Mouse (Mus musculus) hindbrain, postnatal 0 days (tissue): ENCODE data around the gene Mfsd14b. TPM values are rescaled to one million over a fixed set of nuclear protein-coding genes. Genes with fewer than 3 reads are reported as not detected.

Experiments
- ATAC-seq: fragments of 200-750 bp; cut with Nextera tagmentation; 2 replicates; pipeline ENCODE4 v1.8.0; 2017; ENCODE audit warnings: mild to moderate bottlenecking, moderate TSS enrichment, moderate library complexity
- DNase-seq: peaks from one replicate; pipeline ENCODE4 v3.0.0-alpha.2; 2015; ENCODE audit warnings: low spot score
- H3K27ac ChIP-seq: fragments of 300-500 bp; sonication (generic); 2 replicates; pipeline ENCODE4 v1.5.1; 2014; ENCODE audit warnings: mild to moderate bottlenecking
- H3K27me3 ChIP-seq: fragments of 300-500 bp; sonication (generic); 2 replicates; pipeline ENCODE4 v1.6.1; 2014; ENCODE audit warnings: low read length, mixed read lengths; ENCODE audit not compliant: insufficient read depth
- H3K36me3 ChIP-seq: fragments of 300-500 bp; sonication (generic); 2 replicates; pipeline ENCODE4 v1.6.1; 2014; ENCODE audit warnings: low read length, mixed read lengths; ENCODE audit not compliant: insufficient read depth
- H3K4me1 ChIP-seq: fragments of 300-500 bp; sonication (generic); 2 replicates; pipeline ENCODE4 v1.6.1; 2014; ENCODE audit warnings: antibody characterized with exemption, low read length, mixed read lengths; ENCODE audit not compliant: insufficient read depth
- H3K4me2 ChIP-seq: fragments of 300-500 bp; sonication (generic); 2 replicates; pipeline ENCODE4 v1.6.1; 2014; ENCODE audit warnings: low read depth, mild to moderate bottlenecking, low read length, moderate library complexity, mixed read lengths
- H3K4me3 ChIP-seq: fragments of 300-500 bp; sonication (generic); 2 replicates; pipeline ENCODE4 v1.5.1; 2014; ENCODE audit warnings: low read length
- H3K9ac ChIP-seq: fragments of 300-500 bp; sonication (generic); replicated peaks from 2 replicates; pipeline ENCODE4 v1.6.1; 2014; ENCODE audit warnings: mild to moderate bottlenecking, low read length, moderate library complexity, mixed read lengths
- H3K9me3 ChIP-seq: fragments of 300-500 bp; sonication (generic); 2 replicates; pipeline ENCODE4 v1.6.1; 2016; ENCODE audit warnings: low read length, mixed read lengths
- CTCF ChIP-seq: IDR thresholded peaks from 2 replicates; pipeline ENCODE4 v1.5.1; 2016; ENCODE audit warnings: antibody characterized with exemption, control low read depth, low read depth
- whole genome bisulfite sequencing: fragments of 180-500 bp; shearing (Covaris S2); extraction: QIAGEN DNeasy Blood & Tissue Kit; methylation state at CpG from one replicate; pipeline ENCODE4 v1.1.7; 2014; 5-methylcytosine and 5-hydroxymethylcytosine counted together
- polyA plus RNA-seq: library from polyadenylated mRNA; unstranded; fragments of >200 nt; fragmentation: Nextera tagmentation; extraction: Ambion mirVana; gene quantifications from 2 replicates; pipeline ENCODE4 v1.2.1, GENCODE M21; 2015
- total RNA-seq: library from RNA; depleted of rRNA; stranded (reverse); fragments of >200 nt; gene quantifications from 2 replicates; pipeline ENCODE4 v1.2.3, GENCODE M21; 2014; rRNA removed

Mfsd14b gene
- total RNA-seq (37.6 and 39.3 TPM in 2 replicates), polyA plus RNA-seq (21.4 and 22.4 TPM in 2 replicates)

DNA sequence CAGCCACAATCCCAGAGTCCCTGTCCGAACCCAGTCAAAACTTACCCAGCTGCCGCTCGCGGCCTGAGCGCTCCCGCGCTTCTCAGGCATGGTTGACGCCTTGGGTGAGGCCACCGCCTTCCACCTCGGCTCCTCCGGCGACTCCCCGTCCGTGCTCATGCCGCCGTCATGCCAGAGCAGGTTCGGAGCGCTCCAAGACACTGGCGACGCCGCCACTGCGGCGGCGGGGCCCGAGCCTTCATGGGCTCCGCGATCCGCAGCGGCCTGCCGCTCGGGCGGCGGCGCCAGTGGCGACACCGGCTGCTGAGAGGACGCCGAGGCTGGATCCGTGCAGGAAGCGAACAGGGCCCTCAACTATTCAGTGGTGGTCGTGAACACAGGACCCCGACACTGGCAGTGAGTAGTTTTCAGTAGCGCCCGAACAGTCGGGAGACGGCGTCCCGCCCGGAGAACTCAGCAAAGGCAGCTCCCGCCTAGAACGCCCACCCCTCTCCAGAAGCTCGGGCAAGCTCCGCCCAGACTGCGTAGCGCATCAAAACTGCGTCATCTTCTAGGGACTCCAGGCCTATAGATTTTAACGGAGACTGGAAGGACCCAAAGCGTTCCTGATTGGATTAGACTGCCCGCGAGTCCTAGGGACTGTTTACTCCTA is at the start of gene Mfsd14b:
Mfsd14b (minus strand) TSS at position 517 of the 652 bp plus-strand sequence.
- Histone ChIP-seq H3K36me3 (no peaks in the 10 kb centered on the region), H3K9ac (peak within 1 kb of the TSS; percentile 89), H3K4me3 (peak within 1 kb of the TSS; percentile 94), H3K27me3 (no peaks in the 10 kb centered on the region), H3K27ac (peak within 1 kb of the TSS; percentile 86), H3K4me2 (peak within 1 kb of the TSS; percentile 85), H3K9me3 (no peaks in the 10 kb centered on the region), H3K4me1 (peaks cover 8% of the 10 kb centered on the region; the same call in 1 of the 2 replicates)
- ATAC-seq (peak; percentile 100), DNase-seq (peak; percentile 98)
- no peak for TF ChIP-seq CTCF
- under 1% methylated on average over 60 of the region's 60 CpGs for WGBS

DNA sequence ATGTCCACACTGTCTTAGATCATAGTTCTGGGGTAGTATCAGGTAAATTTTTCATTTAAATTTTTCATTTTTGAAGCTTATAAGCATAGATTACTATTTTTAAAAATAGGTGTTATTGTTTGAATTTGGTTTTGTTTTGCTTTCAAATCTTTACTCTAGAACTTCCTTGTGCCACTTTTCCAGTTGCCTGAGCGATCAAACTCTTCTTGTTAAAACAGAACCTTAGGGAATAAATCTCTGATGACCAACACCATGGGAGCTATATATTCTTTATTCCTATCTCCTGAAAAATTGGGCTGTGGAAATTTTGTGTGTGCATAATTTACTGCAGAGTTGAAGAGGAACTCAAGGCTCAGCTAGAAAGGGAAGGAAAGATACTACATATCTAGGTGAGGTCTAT is 37.2 kb upstream of the Mfsd14b start, which contains the start of gene Olfr466:
Olfr466 (plus strand) TSS at position 301 of the 400 bp plus-strand sequence.
- no peak within 1 kb of the TSS for H3K4me2 ChIP-seq
- no peaks in the 10 kb centered on the region for H3K9me3 ChIP-seq
- H3K27me3 ChIP-seq = no peaks in the 10 kb centered on the region
- ATAC-seq (no peak), DNase-seq (no peak)
- WGBS = 76% methylated on average over 1 of the region's 1 CpGs
- no peaks in the 10 kb centered on the region for H3K36me3 ChIP-seq
- TF ChIP-seq CTCF = no peak
- H3K4me3 ChIP-seq = no peak within 1 kb of the TSS
- H3K9ac ChIP-seq = no peak within 1 kb of the TSS
- H3K4me1 ChIP-seq = no peaks in the 10 kb centered on the region
- H3K27ac ChIP-seq = no peak within 1 kb of the TSS

DNA sequence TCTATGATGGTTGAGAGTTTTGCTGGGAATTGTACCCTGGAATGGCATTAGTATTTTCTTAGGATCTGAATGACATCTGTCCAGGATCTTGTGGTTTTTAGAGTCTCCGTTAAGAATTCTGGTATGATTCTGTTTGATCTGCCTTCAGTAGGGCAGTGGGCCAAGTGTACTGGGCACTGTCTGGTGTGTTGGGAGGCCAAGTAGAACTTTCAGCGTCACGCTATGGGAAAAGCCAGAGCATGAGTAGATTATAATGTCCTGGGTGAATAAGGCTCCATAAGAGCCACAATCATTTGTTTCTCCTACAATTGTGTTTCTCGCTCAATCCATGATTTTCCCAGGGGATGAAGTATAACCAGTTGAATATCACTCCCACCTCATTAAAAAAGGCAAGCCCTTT is 25.0 kb upstream of the Mfsd14b start, which contains the start of gene Olfr465-ps1:
Olfr465-ps1 (plus strand) TSS at position 301 of the 400 bp plus-strand sequence.
- DNase-seq (no peak), ATAC-seq (no peak)
- Histone ChIP-seq H3K4me3 (no peak within 1 kb of the TSS), H3K4me2 (no peak within 1 kb of the TSS), H3K9me3 (no peaks in the 10 kb centered on the region), H3K36me3 (no peaks in the 10 kb centered on the region), H3K27me3 (no peaks in the 10 kb centered on the region), H3K27ac (no peak within 1 kb of the TSS), H3K9ac (no peak within 1 kb of the TSS), H3K4me1 (no peaks in the 10 kb centered on the region)
- 88% methylated on average over 4 of the region's 4 CpGs for WGBS
- TF ChIP-seq CTCF = no peak

DNA sequence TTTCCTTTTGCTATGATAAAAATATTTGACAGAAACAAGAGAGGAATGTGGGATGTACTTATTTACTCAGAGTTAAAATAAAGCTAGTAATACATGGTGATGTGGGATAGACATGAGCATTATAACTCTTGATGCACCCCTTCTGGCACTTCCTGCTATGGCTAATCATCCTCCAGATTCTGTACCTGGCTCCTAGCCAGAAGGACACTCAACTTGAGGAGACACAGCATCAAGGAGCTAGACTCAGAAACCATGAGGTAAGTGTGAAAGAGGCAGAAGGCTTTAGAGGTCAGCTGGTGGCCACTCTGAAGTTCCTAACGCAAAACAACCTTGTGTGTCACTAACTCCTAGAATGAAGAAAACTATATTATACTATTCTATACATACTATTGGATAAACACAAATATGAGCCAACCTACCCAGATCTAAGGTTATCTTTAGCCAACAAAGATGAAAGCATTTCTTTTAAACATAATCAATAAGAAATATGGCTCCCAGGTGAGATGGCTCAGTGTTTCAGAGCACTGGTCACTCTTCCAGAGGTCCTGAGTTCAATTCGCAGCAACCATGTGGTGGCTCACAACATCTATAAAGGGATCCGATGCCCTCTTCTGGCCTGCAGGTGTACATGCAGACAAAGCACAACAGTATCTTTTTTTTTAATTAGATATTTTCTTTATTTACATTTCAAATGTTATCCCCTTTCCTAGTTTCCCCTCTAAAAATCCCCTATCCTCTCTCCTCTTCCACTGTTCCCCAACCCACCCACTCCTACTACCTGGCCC is 14.5 kb upstream of the Mfsd14b start:
- 66% methylated on average over 3 of the region's 3 CpGs for WGBS
- no peak for DNase-seq
- Histone ChIP-seq H3K27ac (no peak overlapping the region), H3K9me3 (no peaks in the 10 kb centered on the region), H3K4me2 (no peak overlapping the region), H3K36me3 (no peaks in the 10 kb centered on the region), H3K4me3 (no peak overlapping the region), H3K9ac (no peak overlapping the region), H3K4me1 (no peaks in the 10 kb centered on the region), H3K27me3 (no peaks in the 10 kb centered on the region)
- no peak for ATAC-seq
- TF ChIP-seq CTCF = 0 out of 2 replicates have a peak, but pooled peaks have one; percentile 6

DNA sequence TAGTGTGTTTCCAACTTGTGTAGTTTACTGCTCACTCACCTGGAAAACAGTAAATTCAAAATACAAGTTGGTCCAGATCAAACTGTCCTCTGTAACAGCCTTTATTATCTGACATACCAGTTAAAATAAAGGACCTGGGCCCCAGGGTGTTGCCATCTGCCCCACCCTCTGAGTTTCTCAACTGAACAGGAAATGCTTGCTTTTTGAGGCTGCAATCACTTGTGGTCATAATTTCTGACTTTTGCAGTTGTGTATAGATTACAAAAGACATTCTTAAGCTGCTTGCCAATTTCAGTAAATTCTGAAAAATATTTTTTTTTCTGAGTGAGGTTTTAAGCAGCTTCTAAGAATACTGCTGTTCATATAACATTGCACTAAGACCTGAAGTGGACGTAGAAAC is 9.3 kb upstream of the Mfsd14b start:
- 86% methylated on average over 1 of the region's 1 CpGs for WGBS
- Histone ChIP-seq H3K27me3 (no peaks in the 10 kb centered on the region), H3K9me3 (no peaks in the 10 kb centered on the region), H3K36me3 (no peaks in the 10 kb centered on the region), H3K4me2 (no peak overlapping the region), H3K4me3 (no peak overlapping the region), H3K9ac (no peak overlapping the region), H3K27ac (no peak overlapping the region), H3K4me1 (no peaks in the 10 kb centered on the region)
- no peak for ATAC-seq
- no peak for TF ChIP-seq CTCF
- DNase-seq = no peak

DNA sequence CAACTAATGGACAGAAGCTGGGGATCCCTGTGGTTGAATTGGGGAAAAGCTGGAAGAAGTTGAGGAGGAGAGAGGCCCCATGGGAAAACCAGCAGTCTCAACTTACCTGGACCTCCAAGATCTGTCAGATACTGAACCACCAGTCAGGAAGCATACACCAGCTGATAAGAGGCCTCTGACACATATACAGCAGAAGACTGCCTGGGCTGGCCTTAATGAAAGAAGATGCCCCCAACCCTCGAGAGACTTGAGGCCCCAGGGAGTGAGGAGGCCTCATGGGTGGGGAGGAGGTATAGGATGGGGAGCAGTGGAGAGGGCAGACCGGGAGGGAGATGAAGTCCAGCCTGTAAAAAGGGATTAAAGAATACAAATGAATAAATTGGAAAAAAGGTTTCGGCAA is 8.2 kb upstream of the Mfsd14b start:
- H3K27me3 ChIP-seq = no peaks in the 10 kb centered on the region
- no peak for DNase-seq
- WGBS = 74% methylated on average over 3 of the region's 3 CpGs
- TF ChIP-seq CTCF = no peak
- H3K9ac ChIP-seq = no peak overlapping the region
- no peaks in the 10 kb centered on the region for H3K36me3 ChIP-seq
- H3K4me1 ChIP-seq = no peaks in the 10 kb centered on the region
- H3K9me3 ChIP-seq = no peaks in the 10 kb centered on the region
- no peak overlapping the region for H3K4me2 ChIP-seq
- no peak overlapping the region for H3K27ac ChIP-seq
- no peak overlapping the region for H3K4me3 ChIP-seq
- no peak for ATAC-seq

DNA sequence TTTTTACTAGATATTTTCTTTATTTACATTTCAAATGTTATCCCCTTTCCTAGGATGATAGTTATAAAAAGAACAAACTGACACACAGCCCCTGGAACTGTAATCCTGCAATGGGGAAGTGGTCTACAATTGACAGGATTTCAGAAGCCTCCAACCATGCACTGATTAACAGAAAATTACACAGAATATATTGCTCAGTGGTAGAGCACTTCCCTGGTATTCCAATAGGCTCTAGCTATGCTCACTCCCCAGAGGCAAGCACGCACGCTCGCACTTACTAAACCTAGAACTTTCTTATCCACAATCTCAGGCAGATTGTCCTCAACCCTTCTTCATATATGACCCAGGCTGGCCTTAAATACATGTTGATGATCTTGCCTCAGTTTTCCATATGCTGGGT is 464 bp upstream of the Mfsd14b start:
- no peaks in the 10 kb centered on the region for H3K27me3 ChIP-seq
- H3K4me2 ChIP-seq = peak overlapping the region; percentile 85
- TF ChIP-seq CTCF = no peak; the same call in 1 of the 2 replicates
- DNase-seq = peak; percentile 24
- H3K27ac ChIP-seq = peak overlapping the region; percentile 86
- peak overlapping the region; percentile 94 for H3K4me3 ChIP-seq
- H3K36me3 ChIP-seq = no peaks in the 10 kb centered on the region
- H3K9ac ChIP-seq = peak overlapping the region; percentile 89
- peak; percentile 65 for ATAC-seq
- peaks cover 8% of the 10 kb centered on the region; the same call in 1 of the 2 replicates for H3K4me1 ChIP-seq
- H3K9me3 ChIP-seq = no peaks in the 10 kb centered on the region
- WGBS = 48% methylated on average over 3 of the region's 3 CpGs
